Mouse (Mus musculus): ENCODE measurements around the gene Sept8. TPM values are rescaled to one million over a fixed set of nuclear protein-coding genes. Genes with fewer than 3 reads are reported as not detected.
"Not testable (repeated sequence)": the region's sequence is repeated elsewhere in the genome, so short reads cannot be mapped to it uniquely, and the experiment has no call there.

The Sept8 gene
- polyA plus RNA-seq, 1 experiment from 2014 or later = 38.1 TPM

GRCm38 (mm10) chr11:53557992-53558391, 38.9 kb downstream of the Sept8 start:
- not testable (repeated sequence) for H3K4me2 ChIP-seq; H3K27ac ChIP-seq; H3K4me1 ChIP-seq; H3K9ac ChIP-seq; ATAC-seq (ENCODE audit: insufficient number of reproducible peaks, insufficient read depth, low FRiP score, low TSS enrichment, low read depth); H3K27me3 ChIP-seq; H3K9me3 ChIP-seq; H3K4me3 ChIP-seq; H3K36me3 ChIP-seq
- 97% methylated on average over 1 of the region's 3 CpGs for WGBS

- H3K36me3 ChIP-seq; H3K27ac ChIP-seq; H3K27me3 ChIP-seq; H3K4me3 ChIP-seq; H3K9me3 ChIP-seq; H3K4me2 ChIP-seq; H3K9ac ChIP-seq; H3K4me1 ChIP-seq; ATAC-seq (ENCODE audit: insufficient number of reproducible peaks, insufficient read depth, low FRiP score, low TSS enrichment, low read depth): not testable (repeated sequence)
- 89% methylated on average over 1 of the region's 3 CpGs for WGBS
Measured at GRCm38 (mm10) chr11:53559980-53560379, 40.9 kb downstream of the Sept8 start.

DNA sequence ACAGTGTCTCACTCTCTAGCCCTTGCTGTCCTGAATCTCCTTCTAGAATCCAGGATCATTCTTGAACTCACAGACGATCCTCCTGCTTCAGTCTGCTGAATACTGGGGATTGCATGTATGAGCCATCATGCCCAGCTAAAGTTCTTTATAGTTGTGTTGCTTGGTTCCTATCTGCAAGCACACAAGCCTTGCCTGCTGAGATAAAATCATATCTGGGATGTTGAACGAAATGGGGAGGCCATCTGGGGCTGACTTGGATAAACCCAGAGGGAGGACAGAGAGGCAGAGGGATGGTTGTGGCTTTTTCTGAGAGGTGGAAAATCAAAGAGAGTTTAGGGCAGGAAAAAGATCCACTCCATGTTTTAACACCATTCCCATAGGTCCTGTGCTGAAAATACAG, 42.9 kb downstream of the Sept8 start:
- Histone ChIP-seq H3K9ac (no peak overlapping the region), H3K36me3 (no peaks in the 10 kb centered on the region), H3K27me3 (no peaks in the 10 kb centered on the region), H3K27ac (no peak overlapping the region), H3K4me2 (no peak overlapping the region), H3K9me3 (no peaks in the 10 kb centered on the region), H3K4me3 (no peak overlapping the region), H3K4me1 (peaks cover 4% of the 10 kb centered on the region)
- ATAC-seq (ENCODE audit: insufficient number of reproducible peaks, insufficient read depth, low FRiP score, low TSS enrichment, low read depth) = no peak
- WGBS = 77% methylated on average over 2 of the region's 2 CpGs

DNA sequence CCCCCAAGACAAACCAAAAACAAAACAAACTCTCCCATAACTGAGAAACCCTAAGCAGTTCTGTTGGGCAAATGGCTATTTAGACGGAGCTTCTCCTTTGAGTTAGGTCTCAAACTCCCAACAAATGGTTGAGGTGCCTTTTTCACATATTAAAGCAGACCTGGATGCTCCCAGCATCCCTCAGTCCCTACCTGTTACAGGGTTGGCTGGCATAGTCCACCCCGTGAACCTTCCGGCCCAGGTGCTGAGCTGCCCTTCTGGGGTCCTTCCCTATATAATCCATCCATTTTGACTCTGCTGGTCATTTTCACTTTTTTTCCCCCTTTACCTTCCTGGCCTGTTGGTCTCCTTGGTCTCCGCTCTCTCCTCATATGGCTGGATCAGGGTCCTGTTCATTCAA, 47.6 kb downstream of the Sept8 start:
- 84% methylated on average over 4 of the region's 4 CpGs for WGBS
- H3K27ac ChIP-seq = no peak overlapping the region
- peaks cover 12% of the 10 kb centered on the region for H3K4me1 ChIP-seq
- H3K9ac ChIP-seq = peak overlapping the region; percentile 89
- H3K36me3 ChIP-seq = peaks cover 13% of the 10 kb centered on the region; the same call in 1 of the 2 replicates
- ATAC-seq (ENCODE audit: insufficient number of reproducible peaks, insufficient read depth, low FRiP score, low TSS enrichment, low read depth) = no peak
- H3K4me2 ChIP-seq = peak overlapping the region; percentile 77
- H3K9me3 ChIP-seq = no peaks in the 10 kb centered on the region
- no peaks in the 10 kb centered on the region for H3K27me3 ChIP-seq
- H3K4me3 ChIP-seq = peak overlapping the region; percentile 92

GRCm38 (mm10) chr11:53567224-53568014, 48.4 kb downstream of the Sept8 start, which contains the start of gene Kif3a:
Gene Kif3a (plus strand): TSS chr11:53567379.
- Histone ChIP-seq H3K4me2 (peak within 1 kb of the TSS; percentile 77), H3K9ac (peak within 1 kb of the TSS; percentile 89), H3K4me3 (peak within 1 kb of the TSS; percentile 92), H3K4me1 (peaks cover 12% of the 10 kb centered on the region), H3K36me3 (peaks cover 17% of the 10 kb centered on the region; the same call in 1 of the 2 replicates), H3K27ac (peak within 1 kb of the TSS; percentile 68), H3K9me3 (no peaks in the 10 kb centered on the region), H3K27me3 (no peaks in the 10 kb centered on the region)
- peak; percentile 93 for ATAC-seq (ENCODE audit: insufficient number of reproducible peaks, insufficient read depth, low FRiP score, low TSS enrichment, low read depth)
- WGBS = under 1% methylated on average over 58 of the region's 69 CpGs

DNA sequence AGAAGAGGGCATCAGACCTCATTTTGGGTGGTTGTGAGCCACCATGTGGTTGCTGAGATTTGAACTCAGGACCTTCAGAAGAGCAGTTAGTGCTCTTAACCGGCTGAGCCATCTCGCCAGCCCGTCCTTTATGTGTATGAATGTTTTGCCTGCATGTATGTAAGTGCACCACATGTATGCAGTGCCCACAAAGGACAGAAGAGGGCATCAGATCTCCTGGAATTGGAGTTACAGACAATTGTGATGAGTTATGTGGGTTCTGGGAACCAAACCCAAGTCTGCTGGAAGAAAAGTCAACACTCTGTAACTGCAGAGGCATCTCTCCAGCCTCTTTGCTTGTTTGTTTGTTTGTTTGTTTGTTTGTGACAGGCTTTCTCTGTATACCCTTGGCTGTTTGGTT, 61.5 kb downstream of the Sept8 start:
- whole genome bisulfite sequencing = 93% methylated on average over 3 of the region's 3 CpGs
- Histone ChIP-seq H3K36me3 (peaks cover 72% of the 10 kb centered on the region), H3K4me2 (no peak overlapping the region), H3K27ac (no peak overlapping the region), H3K27me3 (no peaks in the 10 kb centered on the region), H3K4me1 (no peaks in the 10 kb centered on the region), H3K9me3 (no peaks in the 10 kb centered on the region), H3K4me3 (no peak overlapping the region), H3K9ac (no peak overlapping the region)
- no peak for ATAC-seq (ENCODE audit: insufficient number of reproducible peaks, insufficient read depth, low FRiP score, low TSS enrichment, low read depth)

- H3K4me2 ChIP-seq = no peak overlapping the region
- ATAC-seq (ENCODE audit: insufficient number of reproducible peaks, insufficient read depth, low FRiP score, low TSS enrichment, low read depth) = no peak
- H3K27ac ChIP-seq = no peak overlapping the region
- no peaks in the 10 kb centered on the region for H3K27me3 ChIP-seq
- no peak overlapping the region for H3K9ac ChIP-seq
- 81% methylated on average over 10 of the region's 10 CpGs for WGBS
- H3K4me1 ChIP-seq = no peaks in the 10 kb centered on the region
- H3K9me3 ChIP-seq = no peaks in the 10 kb centered on the region
- peaks cover 80% of the 10 kb centered on the region for H3K36me3 ChIP-seq
- no peak overlapping the region for H3K4me3 ChIP-seq
Measured at GRCm38 (mm10) chr11:53583151-53583550, 64.1 kb downstream of the Sept8 start.

DNA sequence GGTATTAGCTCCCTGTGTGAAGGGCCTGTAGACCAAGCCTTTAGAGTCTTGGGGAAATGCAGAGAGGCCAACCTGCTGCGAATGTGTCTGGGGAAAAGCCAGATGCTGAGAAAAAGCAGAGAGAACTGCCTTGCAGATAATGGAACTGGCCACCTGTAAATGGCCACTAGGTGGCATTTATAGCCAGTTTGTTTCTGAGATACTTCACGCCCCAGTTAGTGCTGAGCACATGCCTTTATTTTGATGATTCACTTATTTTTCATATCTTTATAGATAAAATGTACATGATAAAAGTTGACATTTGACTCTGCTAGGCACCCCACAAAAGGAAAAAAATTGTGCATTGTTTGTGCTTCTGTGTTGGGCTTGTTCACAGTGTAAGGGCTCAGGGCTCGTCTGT, 65.8 kb downstream of the Sept8 start:
- no peak overlapping the region for H3K27ac ChIP-seq
- no peak overlapping the region for H3K4me2 ChIP-seq
- H3K9ac ChIP-seq = no peak overlapping the region
- H3K27me3 ChIP-seq = no peaks in the 10 kb centered on the region
- 56% methylated on average over 3 of the region's 3 CpGs for WGBS
- no peak overlapping the region for H3K4me3 ChIP-seq
- no peaks in the 10 kb centered on the region for H3K9me3 ChIP-seq
- ATAC-seq (ENCODE audit: insufficient number of reproducible peaks, insufficient read depth, low FRiP score, low TSS enrichment, low read depth) = no peak
- peaks cover 80% of the 10 kb centered on the region for H3K36me3 ChIP-seq
- H3K4me1 ChIP-seq = no peaks in the 10 kb centered on the region

DNA sequence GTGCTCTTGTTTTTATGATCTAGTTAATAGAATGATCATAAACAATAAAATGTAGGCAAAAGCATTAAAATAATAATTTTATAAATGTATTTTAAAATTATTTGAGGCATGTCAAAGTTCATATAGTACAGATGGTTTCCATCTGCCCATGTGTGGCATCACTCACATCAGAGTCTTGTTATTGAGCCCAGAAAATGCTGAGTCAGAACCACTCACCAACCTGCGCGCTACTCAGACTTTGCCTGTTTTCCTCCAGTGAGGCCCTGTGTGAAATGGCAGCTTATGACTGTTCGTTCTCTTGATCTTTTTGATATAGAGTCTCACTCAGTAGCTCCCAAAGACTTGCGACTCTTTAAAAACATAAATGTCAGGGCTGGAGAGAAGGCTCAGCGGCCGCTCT, 66.5 kb downstream of the Sept8 start:
- no peak for ATAC-seq (ENCODE audit: insufficient number of reproducible peaks, insufficient read depth, low FRiP score, low TSS enrichment, low read depth)
- H3K4me2 ChIP-seq = no peak overlapping the region
- 93% methylated on average over 6 of the region's 6 CpGs for WGBS
- no peaks in the 10 kb centered on the region for H3K9me3 ChIP-seq
- no peak overlapping the region for H3K27ac ChIP-seq
- no peak overlapping the region for H3K9ac ChIP-seq
- peaks cover 75% of the 10 kb centered on the region for H3K36me3 ChIP-seq
- no peaks in the 10 kb centered on the region for H3K27me3 ChIP-seq
- H3K4me1 ChIP-seq = no peaks in the 10 kb centered on the region
- no peak overlapping the region for H3K4me3 ChIP-seq

GRCm38 (mm10) chr11:53588279-53588678, 69.2 kb downstream of the Sept8 start:
- Histone ChIP-seq H3K4me3 (no peak overlapping the region), H3K9ac (no peak overlapping the region), H3K36me3 (peaks cover 76% of the 10 kb centered on the region), H3K9me3 (no peaks in the 10 kb centered on the region), H3K27me3 (no peaks in the 10 kb centered on the region), H3K4me2 (no peak overlapping the region), H3K4me1 (no peaks in the 10 kb centered on the region), H3K27ac (no peak overlapping the region)
- ATAC-seq (ENCODE audit: insufficient number of reproducible peaks, insufficient read depth, low FRiP score, low TSS enrichment, low read depth) = no peak
- 76% methylated on average over 8 of the region's 8 CpGs for WGBS

GRCm38 (mm10) chr11:53590368-53590768, 71.3 kb downstream of the Sept8 start:
- H3K4me2 ChIP-seq = no peak overlapping the region
- no peaks in the 10 kb centered on the region for H3K9me3 ChIP-seq
- no peaks in the 10 kb centered on the region for H3K4me1 ChIP-seq
- WGBS = 37% methylated on average over 15 of the region's 15 CpGs
- no peak for ATAC-seq (ENCODE audit: insufficient number of reproducible peaks, insufficient read depth, low FRiP score, low TSS enrichment, low read depth)
- 0 out of 2 replicates have a peak overlapping the region, but pooled peaks have one; percentile 4 for H3K9ac ChIP-seq
- no peak overlapping the region for H3K27ac ChIP-seq
- H3K36me3 ChIP-seq = peaks cover 75% of the 10 kb centered on the region
- H3K27me3 ChIP-seq = no peaks in the 10 kb centered on the region
- no peak overlapping the region for H3K4me3 ChIP-seq

DNA sequence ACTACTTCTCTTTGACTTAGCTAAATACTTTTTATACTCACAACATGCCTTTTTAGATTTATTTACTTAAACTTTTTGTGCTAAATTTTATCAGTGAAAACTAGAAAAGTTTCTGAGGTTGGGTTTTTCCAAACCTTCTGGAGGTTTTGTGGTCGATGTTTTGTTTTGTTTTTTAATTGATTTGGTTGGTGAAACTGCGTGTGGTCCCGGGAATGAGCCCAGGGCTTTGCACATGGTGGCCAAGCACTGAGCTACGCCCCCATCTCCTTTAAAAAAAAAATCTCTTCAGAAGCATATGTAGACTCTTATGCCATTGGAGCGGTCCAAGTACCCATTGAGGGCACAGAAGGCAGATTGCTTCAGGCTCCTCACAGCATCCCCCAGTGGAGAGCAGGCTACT, 72.1 kb downstream of the Sept8 start:
- Histone ChIP-seq H3K27me3 (no peaks in the 10 kb centered on the region), H3K9me3 (no peaks in the 10 kb centered on the region), H3K4me2 (no peak overlapping the region), H3K4me1 (no peaks in the 10 kb centered on the region), H3K4me3 (no peak overlapping the region), H3K9ac (no peak overlapping the region), H3K27ac (no peak overlapping the region), H3K36me3 (peaks cover 73% of the 10 kb centered on the region)
- WGBS = 87% methylated on average over 5 of the region's 5 CpGs
- no peak for ATAC-seq (ENCODE audit: insufficient number of reproducible peaks, insufficient read depth, low FRiP score, low TSS enrichment, low read depth)

All from embryonic facial prominence, embryonic 13.5 days (tissue).